Mouse (Mus musculus) liver, embryonic 15.5 days (tissue): ENCODE data around the gene Hsd17b7. TPM values are rescaled to one million over a fixed set of nuclear protein-coding genes. Genes with fewer than 3 reads are reported as not detected.

ENCODE experiments used
- ATAC-seq: fragments of 200-750 bp; cut with Nextera tagmentation; 2 replicates; pipeline ENCODE4 v1.8.0; 2017; ENCODE audit warnings: moderate number of reproducible peaks, mild to moderate bottlenecking, moderate library complexity; ENCODE audit not compliant: insufficient read depth
- H3K27ac ChIP-seq: fragments of 300-500 bp; sonication (generic); replicated peaks from 2 replicates; pipeline ENCODE4 v1.5.1; 2015; ENCODE audit warnings: mild to moderate bottlenecking, inconsistent platforms
- H3K27me3 ChIP-seq: fragments of 300-500 bp; sonication (generic); 2 replicates; pipeline ENCODE4 v1.6.1; 2015; ENCODE audit warnings: mild to moderate bottlenecking, inconsistent platforms
- H3K36me3 ChIP-seq: fragments of 300-500 bp; sonication (generic); replicated peaks from 2 replicates; pipeline ENCODE4 v1.6.1; 2015; ENCODE audit warnings: moderate library complexity, mild to moderate bottlenecking, inconsistent platforms
- H3K4me1 ChIP-seq: fragments of 300-500 bp; sonication (generic); replicated peaks from 2 replicates; pipeline ENCODE4 v1.6.1; 2015; ENCODE audit warnings: inconsistent platforms
- H3K4me2 ChIP-seq: fragments of 300-500 bp; sonication (generic); 2 replicates; pipeline ENCODE4 v1.6.1; 2015; ENCODE audit warnings: moderate library complexity, mild to moderate bottlenecking, inconsistent platforms
- H3K4me3 ChIP-seq: fragments of 300-500 bp; sonication (generic); replicated peaks from 2 replicates; pipeline ENCODE4 v1.5.1; 2015; ENCODE audit warnings: mild to moderate bottlenecking, inconsistent platforms
- H3K9ac ChIP-seq: fragments of 300-500 bp; sonication (generic); 2 replicates; pipeline ENCODE4 v1.6.1; 2015; ENCODE audit warnings: moderate library complexity, mild to moderate bottlenecking, inconsistent platforms
- H3K9me3 ChIP-seq: fragments of 300-500 bp; sonication (generic); replicated peaks from 2 replicates; pipeline ENCODE4 v1.6.1; 2016; ENCODE audit warnings: inconsistent platforms
- WGBS: fragments of 180-500 bp; shearing (Covaris S2); methylation state at CpG from one replicate; pipeline ENCODE4 v1.1.7; 2015; ENCODE audit warnings: mixed read lengths; ENCODE audit not compliant: insufficient replicate concordance; 5-methylcytosine and 5-hydroxymethylcytosine counted together
- polyA plus RNA-seq: library from polyadenylated mRNA; unstranded; fragments of >200 nt; fragmentation: Nextera tagmentation; extraction: Ambion mirVana; gene quantifications from 2 replicates; pipeline ENCODE4 v1.2.1, GENCODE M21; 2015

The Hsd17b7 gene
- polyA plus RNA-seq, 1 experiment from 2014 or later = 12.7 TPM

GRCm38 (mm10) chr1:169970936-169971335, 1.9 kb upstream of the Hsd17b7 start:
- WGBS = 80% methylated on average over 4 of the region's 4 CpGs
- Histone ChIP-seq H3K4me2 (no peak overlapping the region), H3K27me3 (no peaks in the 10 kb centered on the region), H3K27ac (no peak overlapping the region), H3K4me1 (peaks cover 12% of the 10 kb centered on the region), H3K9me3 (no peaks in the 10 kb centered on the region), H3K9ac (no peak overlapping the region), H3K4me3 (no peak overlapping the region), H3K36me3 (no peaks in the 10 kb centered on the region)
- no peak for ATAC-seq

DNA sequence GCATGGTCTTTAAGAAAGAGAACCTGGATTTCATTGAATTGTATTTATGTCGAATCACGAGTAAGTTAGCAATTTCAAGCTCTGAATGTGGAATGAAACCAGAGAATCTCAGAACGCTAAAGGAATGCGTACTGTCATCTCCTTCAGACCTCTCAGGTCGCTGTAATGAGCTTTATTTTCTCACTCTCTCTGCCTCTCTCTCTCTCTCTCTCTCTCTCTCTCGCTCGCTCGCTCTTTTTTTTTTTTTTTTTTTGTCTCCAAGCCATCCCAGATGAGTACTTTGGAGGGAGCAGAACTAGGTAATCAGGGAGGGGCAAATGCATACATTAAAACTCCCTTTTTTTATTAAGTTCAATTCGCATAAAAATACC, 460 bp upstream of the Hsd17b7 start:
- Histone ChIP-seq H3K4me2 (peak overlapping the region; percentile 90), H3K9me3 (no peaks in the 10 kb centered on the region), H3K27me3 (no peaks in the 10 kb centered on the region), H3K36me3 (peaks cover 9% of the 10 kb centered on the region; the same call in 1 of the 2 replicates), H3K4me3 (peak overlapping the region; percentile 66), H3K4me1 (peaks cover 12% of the 10 kb centered on the region), H3K9ac (peak overlapping the region; percentile 54), H3K27ac (peak overlapping the region; percentile 68)
- peak; percentile 26 for ATAC-seq
- WGBS = 2% methylated on average over 6 of the region's 9 CpGs

DNA sequence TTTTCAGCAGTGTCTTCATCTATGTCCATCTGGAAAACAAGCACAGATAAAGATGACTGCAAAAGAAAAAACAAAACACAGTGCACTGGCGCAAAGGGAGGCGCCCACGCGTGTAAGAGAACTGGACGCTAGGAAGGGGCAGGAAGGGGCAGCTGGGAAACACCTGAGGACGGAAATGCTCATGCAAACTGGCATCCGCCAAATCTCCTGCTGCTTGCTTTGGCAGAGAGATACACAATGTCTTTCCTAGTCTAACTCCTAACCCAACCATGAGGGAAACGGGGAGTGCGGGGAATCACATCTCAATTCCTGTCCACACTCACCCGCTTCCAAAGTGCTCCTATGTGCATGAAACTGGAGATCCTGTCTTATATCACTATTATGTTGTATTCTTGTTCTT, 15.9 kb downstream of the Hsd17b7 start:
- Histone ChIP-seq H3K27me3 (no peaks in the 10 kb centered on the region), H3K9ac (no peak overlapping the region), H3K36me3 (peaks cover 21% of the 10 kb centered on the region; the same call in 1 of the 2 replicates), H3K9me3 (no peaks in the 10 kb centered on the region), H3K4me2 (no peak overlapping the region), H3K27ac (no peak overlapping the region), H3K4me3 (no peak overlapping the region), H3K4me1 (no peaks in the 10 kb centered on the region)
- ATAC-seq = no peak
- 84% methylated on average over 10 of the region's 10 CpGs for WGBS

DNA sequence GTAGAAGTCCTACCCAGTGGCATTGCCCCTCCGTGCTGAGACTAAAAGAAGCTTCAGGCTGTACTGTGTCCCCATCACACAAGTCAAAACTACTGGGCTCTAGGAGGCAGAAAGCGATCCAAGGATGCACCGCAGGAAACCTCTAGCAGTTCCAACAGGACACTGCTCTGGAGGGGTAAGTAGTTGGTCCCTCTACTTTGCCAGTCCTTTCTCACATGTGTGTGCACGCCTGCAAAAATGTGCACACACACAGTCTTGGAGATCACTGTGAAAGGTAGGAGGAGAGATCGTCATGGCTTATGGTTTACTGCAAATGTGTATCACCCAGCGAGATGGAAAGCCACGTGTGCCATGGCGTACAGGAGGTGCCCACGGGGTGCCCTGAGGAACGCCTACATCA, 16.4 kb downstream of the Hsd17b7 start:
- WGBS = 81% methylated on average over 10 of the region's 10 CpGs
- ATAC-seq = no peak
- H3K4me2 ChIP-seq = no peak overlapping the region

DNA sequence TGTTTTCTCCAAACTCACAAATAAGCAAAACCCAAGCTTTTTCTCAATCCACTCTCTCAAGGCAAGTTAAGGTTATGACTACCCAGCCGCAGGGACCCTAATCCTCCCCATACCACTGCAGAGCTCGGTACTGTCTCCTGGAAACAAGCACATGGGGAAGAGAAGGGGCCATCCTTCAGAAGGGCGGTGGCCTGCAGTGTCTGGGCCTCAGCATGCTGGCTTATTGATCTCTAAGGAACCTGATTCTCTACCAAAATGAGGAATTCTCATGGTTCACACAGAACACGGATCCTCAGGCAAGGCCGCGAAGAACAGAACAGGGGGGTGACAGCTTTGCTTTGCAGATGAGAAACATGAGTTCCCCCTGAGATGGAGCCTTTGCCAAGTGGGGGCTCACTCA, 17.5 kb downstream of the Hsd17b7 start:
- 84% methylated on average over 6 of the region's 6 CpGs for WGBS
- no peaks in the 10 kb centered on the region for H3K4me1 ChIP-seq
- H3K4me2 ChIP-seq = no peak overlapping the region
- no peak overlapping the region for H3K4me3 ChIP-seq
- H3K9me3 ChIP-seq = no peaks in the 10 kb centered on the region
- no peak for ATAC-seq
- peaks cover 15% of the 10 kb centered on the region; the same call in 1 of the 2 replicates for H3K36me3 ChIP-seq
- H3K27ac ChIP-seq = no peak overlapping the region
- H3K27me3 ChIP-seq = no peaks in the 10 kb centered on the region
- H3K9ac ChIP-seq = no peak overlapping the region

More for the DNA sequence above, 16.4 kb downstream of the Hsd17b7 start:
- no peak overlapping the region for H3K27ac ChIP-seq
- no peak overlapping the region for H3K9ac ChIP-seq
- H3K4me3 ChIP-seq = no peak overlapping the region
- no peaks in the 10 kb centered on the region for H3K4me1 ChIP-seq
- peaks cover 16% of the 10 kb centered on the region; the same call in 1 of the 2 replicates for H3K36me3 ChIP-seq
- no peaks in the 10 kb centered on the region for H3K9me3 ChIP-seq
- H3K27me3 ChIP-seq = no peaks in the 10 kb centered on the region

DNA sequence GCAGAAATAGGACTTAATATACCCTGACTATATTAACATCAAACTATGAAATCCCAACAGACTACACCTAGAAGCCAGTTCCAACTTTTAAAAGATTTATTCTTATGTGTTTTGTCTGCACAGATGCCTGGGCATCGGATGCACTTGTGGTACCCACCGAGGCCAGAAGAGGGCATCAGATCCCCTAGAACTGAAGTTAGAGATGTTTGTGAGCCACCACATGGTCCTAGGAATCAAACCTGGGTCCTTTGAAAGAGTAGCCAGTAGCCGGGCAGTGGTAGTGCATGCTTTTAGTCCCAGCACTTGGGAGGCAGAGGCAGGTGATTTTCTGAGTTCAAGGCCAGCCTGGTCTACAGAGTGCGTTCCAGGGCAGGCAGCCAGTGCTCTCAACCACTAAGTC, 18.4 kb downstream of the Hsd17b7 start:
- Histone ChIP-seq H3K36me3 (peaks cover 12% of the 10 kb centered on the region; the same call in 1 of the 2 replicates), H3K27ac (no peak overlapping the region), H3K4me3 (no peak overlapping the region), H3K27me3 (no peaks in the 10 kb centered on the region), H3K9ac (no peak overlapping the region), H3K9me3 (no peaks in the 10 kb centered on the region), H3K4me1 (no peaks in the 10 kb centered on the region), H3K4me2 (no peak overlapping the region)
- WGBS = 70% methylated on average over 4 of the region's 4 CpGs
- ATAC-seq = no peak

DNA sequence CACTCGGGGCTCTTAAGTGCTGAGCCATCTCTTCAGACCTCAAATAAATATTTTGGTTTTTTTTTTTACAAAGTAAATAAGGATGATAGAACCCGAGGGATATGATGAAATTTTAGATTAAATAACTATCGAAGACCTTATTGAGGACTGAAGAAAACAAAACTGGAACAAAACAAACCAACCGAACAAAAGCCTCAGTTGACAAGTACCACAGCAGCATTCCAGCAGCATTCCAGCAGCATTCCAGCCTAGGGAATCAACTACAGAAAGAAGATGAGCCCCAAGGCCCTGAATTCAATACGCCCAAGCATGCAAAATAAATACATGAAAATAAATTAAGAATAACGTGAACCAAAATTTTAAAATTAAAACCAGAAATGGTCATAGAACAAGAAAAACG, 19.1 kb downstream of the Hsd17b7 start:
- Histone ChIP-seq H3K4me1 (no peaks in the 10 kb centered on the region), H3K9ac (no peak overlapping the region), H3K4me3 (no peak overlapping the region), H3K4me2 (no peak overlapping the region), H3K9me3 (no peaks in the 10 kb centered on the region), H3K27me3 (no peaks in the 10 kb centered on the region), H3K27ac (no peak overlapping the region), H3K36me3 (peaks cover 9% of the 10 kb centered on the region; the same call in 1 of the 2 replicates)
- ATAC-seq = no peak
- 57% methylated on average over 7 of the region's 7 CpGs for WGBS

DNA sequence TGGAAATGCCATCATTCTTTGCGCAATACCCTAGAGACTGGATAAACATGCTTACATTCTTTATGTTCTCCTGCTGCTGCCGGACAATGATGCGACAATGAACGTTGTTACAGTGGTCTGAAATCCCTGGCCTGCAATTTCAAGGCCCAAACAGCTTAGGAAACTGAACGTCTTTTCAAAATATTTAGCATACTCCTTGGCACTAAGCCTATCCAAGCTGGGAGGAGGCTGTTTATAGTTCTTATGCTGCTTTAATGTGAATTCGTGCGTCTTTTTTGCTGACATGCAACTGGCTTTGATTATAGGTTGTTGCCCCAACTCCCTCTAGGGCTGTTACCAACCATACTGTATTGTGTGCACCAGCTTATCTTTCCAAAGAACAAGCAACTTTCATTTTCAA, 20.2 kb downstream of the Hsd17b7 start:
- whole genome bisulfite sequencing = 73% methylated on average over 7 of the region's 7 CpGs
- Histone ChIP-seq H3K9me3 (no peaks in the 10 kb centered on the region), H3K27ac (no peak overlapping the region), H3K4me2 (no peak overlapping the region), H3K9ac (no peak overlapping the region), H3K36me3 (peaks cover 9% of the 10 kb centered on the region; the same call in 1 of the 2 replicates), H3K4me1 (no peaks in the 10 kb centered on the region), H3K27me3 (no peaks in the 10 kb centered on the region), H3K4me3 (no peak overlapping the region)
- ATAC-seq = no peak

DNA sequence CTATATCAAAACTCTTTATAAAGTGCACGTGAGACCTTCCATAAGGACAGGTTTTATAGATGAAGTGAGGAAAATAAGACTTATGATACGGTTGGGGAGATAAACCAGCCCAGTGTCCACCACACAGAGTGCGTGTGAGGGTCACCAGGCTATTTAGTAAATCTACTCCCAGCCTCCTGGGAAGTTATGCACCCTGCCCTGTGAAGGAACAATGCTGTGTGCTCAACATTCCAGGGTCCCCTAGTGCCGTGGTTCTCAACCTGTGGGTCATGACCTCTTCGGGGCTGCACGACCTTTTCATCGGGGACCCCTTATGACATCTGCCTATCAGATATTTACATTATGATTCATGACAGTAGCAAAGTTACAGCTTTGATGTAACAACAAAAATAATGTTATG, 20.8 kb downstream of the Hsd17b7 start:
- H3K27ac ChIP-seq = no peak overlapping the region
- H3K9ac ChIP-seq = no peak overlapping the region
- no peaks in the 10 kb centered on the region for H3K9me3 ChIP-seq
- no peak overlapping the region for H3K4me2 ChIP-seq
- ATAC-seq = no peak
- H3K4me3 ChIP-seq = no peak overlapping the region
- no peaks in the 10 kb centered on the region for H3K4me1 ChIP-seq
- 70% methylated on average over 7 of the region's 7 CpGs for WGBS
- H3K36me3 ChIP-seq = peaks cover 9% of the 10 kb centered on the region; the same call in 1 of the 2 replicates
- H3K27me3 ChIP-seq = no peaks in the 10 kb centered on the region

- no peak overlapping the region for H3K4me2 ChIP-seq
- peaks cover 6% of the 10 kb centered on the region; the same call in 1 of the 2 replicates for H3K36me3 ChIP-seq
- H3K4me1 ChIP-seq = no peaks in the 10 kb centered on the region
- no peak overlapping the region for H3K9ac ChIP-seq
- no peak for ATAC-seq
- 56% methylated on average over 6 of the region's 6 CpGs for WGBS
- H3K27me3 ChIP-seq = no peaks in the 10 kb centered on the region
- H3K4me3 ChIP-seq = no peak overlapping the region
- H3K9me3 ChIP-seq = no peaks in the 10 kb centered on the region
- no peak overlapping the region for H3K27ac ChIP-seq
These were observed 21.4 kb downstream of the Hsd17b7 start for GRCm38 (mm10) chr1:169947654-169948053.

- ATAC-seq = no peak
- Histone ChIP-seq H3K9ac (no peak overlapping the region), H3K4me2 (no peak overlapping the region), H3K27me3 (no peaks in the 10 kb centered on the region), H3K4me3 (no peak overlapping the region), H3K27ac (no peak overlapping the region), H3K36me3 (0 out of 2 replicates have a peak, but pooled peaks cover 3% of the 10 kb centered on the region), H3K4me1 (no peaks in the 10 kb centered on the region), H3K9me3 (no peaks in the 10 kb centered on the region)
- WGBS = 49% methylated on average over 3 of the region's 3 CpGs
These were observed 23.0 kb downstream of the Hsd17b7 start for GRCm38 (mm10) chr1:169946004-169946403.

DNA sequence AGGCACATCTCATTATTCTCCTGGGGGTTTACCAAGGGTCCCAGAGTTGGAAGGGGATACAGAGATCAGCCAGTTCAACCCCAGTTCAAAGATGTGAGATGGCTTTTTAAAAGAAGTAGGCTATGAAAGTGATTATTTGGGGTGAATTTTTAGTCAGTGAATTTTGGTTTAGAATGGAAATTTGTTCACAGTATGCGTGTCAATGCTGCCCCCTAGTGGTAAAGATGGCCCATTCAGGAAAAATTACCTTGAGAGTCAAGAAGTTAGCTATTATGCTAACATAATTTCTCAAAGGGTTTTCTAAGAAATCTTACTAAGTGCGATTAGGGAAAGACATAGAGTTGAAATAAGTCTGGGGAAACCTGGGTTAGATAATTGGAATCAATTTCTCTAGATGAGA, 29.7 kb downstream of the Hsd17b7 start:
- ATAC-seq = no peak
- Histone ChIP-seq H3K36me3 (no peaks in the 10 kb centered on the region), H3K27ac (no peak overlapping the region), H3K9me3 (no peaks in the 10 kb centered on the region), H3K4me2 (no peak overlapping the region), H3K27me3 (no peaks in the 10 kb centered on the region), H3K9ac (no peak overlapping the region), H3K4me1 (no peaks in the 10 kb centered on the region), H3K4me3 (no peak overlapping the region)
- WGBS = 2% methylated on average over 2 of the region's 2 CpGs
